Mouse (Mus musculus) c-Kit-positive CD71-negative TER-119-negative erythroid progenitor cells, embryonic 14.5 days (primary cell): ENCODE results near the gene Samd11.

Experiments used
- DNase-seq: peaks from one replicate; pipeline ENCODE4 v3.0.0-alpha.2; 2013; ENCODE audit warnings: low read depth

Gene Samd11

DNA sequence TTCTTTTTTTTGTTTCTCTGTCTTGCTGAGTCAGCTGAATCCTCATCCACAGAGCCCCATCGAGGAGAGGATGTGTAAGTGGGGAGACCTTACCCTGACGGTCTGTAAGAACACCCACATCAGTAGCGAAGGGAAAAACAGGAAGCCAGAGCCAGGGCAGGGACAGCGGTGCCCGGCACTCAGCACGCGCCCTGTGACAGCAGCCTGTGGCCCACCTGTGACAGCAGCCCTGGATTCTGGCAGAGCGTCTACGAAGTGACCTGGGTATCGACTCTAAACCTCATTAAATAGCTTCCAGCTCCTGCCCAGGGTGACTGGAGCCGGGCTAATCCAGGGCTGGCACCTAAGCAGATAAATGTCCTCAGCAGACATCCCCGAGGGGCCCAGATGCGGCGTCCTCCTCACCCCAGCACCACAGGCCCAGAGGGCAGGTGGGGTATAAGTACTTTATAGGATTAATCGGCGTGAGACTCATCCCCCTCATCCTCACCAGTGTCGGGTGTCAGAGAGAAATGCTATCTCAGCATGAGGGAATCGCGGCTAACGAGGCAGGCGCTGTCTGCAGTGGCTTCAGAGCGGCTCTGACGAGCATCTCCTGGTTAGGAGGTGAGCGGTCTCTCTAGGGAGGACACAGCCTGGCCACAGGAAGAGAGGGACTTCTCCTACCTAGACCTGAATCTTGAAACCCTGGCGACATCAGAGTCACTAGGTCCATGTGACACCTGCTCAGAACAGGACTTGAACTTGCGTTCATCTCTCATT is at the start of gene Samd11:
Gene Samd11, minus strand, starts transcription at position 580 of the 762 bp plus-strand sequence.
- DNase-seq, result no peak

DNA sequence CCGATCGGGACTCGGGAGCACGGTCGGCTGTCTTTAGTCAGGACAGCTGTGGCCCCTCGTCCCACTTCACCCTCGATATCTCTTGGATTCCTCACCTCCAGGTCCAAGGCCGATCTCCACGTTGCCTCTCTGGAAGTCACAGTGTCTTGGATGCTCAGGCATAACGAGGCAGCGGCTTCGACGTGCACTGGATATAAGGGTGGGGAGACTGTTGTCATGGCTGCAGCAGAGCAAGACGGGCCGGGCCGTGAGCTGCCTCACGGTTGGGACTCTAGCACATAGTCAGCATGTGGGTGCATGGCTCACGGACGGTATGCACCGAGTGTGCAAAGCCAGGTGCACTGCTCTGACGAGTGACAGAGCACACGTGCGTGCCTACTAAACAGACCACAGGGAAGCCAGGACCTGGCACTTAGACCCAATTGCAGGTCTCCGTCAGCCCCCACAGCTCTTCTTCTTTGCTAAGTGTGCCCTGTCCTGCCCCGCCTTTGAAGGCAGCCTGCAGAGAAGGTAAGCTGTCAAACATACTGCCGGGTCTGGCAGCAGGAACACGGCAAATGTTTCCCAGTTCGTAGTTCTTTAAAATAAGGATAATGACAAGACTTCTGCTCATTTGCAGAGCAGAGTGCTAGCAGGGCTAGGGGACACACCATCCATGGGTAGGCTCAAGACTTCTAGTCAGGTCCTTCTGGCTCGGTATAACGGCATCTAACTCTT is 938 bp downstream of the Samd11 start:
- DNase-seq, result no peak

DNA sequence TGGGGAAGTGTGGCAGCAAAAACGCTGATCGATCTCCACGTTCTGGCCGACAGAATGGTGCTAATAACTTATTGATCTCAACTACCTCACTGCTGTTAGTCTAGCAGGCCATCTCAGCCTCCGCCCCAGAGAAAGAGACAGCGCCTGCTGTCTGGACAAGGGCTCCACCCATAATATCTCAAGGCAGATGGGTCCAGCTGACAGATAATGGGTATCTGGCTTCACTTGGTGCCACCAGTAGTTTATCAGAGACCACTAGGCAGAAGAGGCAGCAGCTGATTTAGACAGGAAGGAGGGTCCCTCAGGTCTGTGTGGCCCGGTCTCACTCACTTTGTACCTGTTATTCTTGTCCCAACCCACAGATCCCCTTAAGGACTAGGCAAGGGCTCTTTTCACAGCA is 2.4 kb downstream of the Samd11 start:
- DNase-seq, result no peak

DNA sequence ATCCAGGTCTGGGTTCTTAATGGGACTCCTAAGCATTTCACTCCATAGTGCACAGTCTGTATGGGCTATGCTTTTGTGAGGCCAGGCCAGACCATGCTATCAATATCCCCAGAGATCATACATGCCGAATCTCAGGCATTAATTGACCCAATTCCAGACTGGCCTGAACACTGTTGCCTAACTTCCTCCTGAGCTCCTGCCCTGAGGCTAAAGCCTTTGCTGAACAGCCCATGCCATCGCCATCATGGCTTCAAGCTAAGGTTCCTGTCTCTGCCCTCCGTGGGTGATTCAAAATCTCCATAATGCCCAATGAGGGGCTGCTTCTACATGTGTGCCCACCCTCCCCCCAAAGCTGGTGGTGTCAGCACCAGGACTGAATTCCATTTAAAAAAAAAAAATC is 2.8 kb downstream of the Samd11 start:
- no peak for DNase-seq

- no peak for DNase-seq
Observed at GRCm38 (mm10) chr4:156252140-156252539, 3.3 kb downstream of the Samd11 start.

- DNase-seq, result no peak
Observed at GRCm38 (mm10) chr4:156251081-156251480, 4.4 kb downstream of the Samd11 start.

GRCm38 (mm10) chr4:156249567-156249966 is 5.9 kb downstream of the Samd11 start:
- no peak for DNase-seq

DNA sequence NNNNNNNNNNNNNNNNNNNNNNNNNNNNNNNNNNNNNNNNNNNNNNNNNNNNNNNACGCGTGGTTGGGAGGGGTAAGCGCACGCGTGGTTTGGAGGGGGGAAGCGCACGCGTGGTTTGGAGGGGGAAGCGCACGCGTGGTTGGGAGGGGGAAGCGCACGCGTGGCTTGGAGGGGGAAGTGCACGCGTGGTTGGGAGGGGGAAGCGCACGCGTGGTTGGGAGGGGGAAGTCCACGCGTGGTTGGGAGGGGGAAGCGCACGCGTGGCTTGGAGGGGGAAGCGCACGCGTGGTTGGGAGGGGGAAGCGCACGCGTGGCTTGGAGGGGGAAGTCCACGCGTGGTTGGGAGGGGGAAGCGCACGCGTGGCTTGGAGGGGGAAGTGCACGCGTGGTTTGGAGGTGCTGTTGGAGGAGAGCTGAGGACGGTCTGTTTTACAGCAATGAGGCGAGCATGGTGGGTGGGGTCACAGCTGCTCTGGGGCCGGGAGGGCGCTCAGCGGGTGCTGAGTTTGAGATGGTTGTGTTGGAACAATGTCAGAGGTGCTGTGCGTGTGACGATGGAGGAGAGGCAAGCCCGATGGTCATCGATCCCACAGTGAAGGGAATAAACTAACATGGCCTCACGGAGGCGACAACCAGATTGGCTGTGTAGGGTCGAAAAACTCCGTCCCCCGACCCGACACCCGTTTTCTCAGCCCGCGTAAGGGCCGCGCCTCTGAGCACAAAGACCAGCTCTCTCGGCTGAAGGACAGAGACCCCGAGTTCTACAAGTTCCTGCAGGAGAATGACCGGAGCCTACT is 18.6 kb downstream of the Samd11 start:
- DNase-seq, result no peak

GRCm38 (mm10) chr4:156235808-156236533 is 19.5 kb downstream of the Samd11 start, which contains the start of gene Noc2l:
Gene Noc2l (plus strand): TSS chr4:156236010.
- DNase-seq, result peak; percentile 86

DNA sequence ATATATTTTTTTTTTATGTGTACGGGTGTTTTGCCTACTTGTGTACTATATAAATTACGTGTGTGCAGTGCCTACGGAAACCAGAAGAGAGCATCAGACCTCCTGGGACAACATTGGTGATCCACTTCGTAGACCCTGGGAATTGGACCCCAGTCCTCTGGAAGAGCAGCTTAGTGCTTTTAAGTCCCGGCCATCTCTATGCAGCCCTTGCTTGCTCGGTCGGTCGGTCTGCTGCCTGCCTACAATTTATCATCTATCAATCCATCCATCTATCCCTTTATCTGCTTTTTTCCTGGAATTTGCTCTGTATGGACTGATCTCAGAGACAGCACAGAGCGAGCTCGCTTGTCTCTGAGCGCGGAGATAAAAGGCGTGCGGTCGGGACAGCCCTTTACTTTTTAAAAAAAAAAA is 20.1 kb downstream of the Samd11 start:
- DNase-seq, result no peak

GRCm38 (mm10) chr4:156234701-156235213 is 20.7 kb downstream of the Samd11 start, which contains the start of gene Plekhn1:
Gene Plekhn1 (minus strand): TSS chr4:156234857.
- DNase-seq, result no peak

DNA sequence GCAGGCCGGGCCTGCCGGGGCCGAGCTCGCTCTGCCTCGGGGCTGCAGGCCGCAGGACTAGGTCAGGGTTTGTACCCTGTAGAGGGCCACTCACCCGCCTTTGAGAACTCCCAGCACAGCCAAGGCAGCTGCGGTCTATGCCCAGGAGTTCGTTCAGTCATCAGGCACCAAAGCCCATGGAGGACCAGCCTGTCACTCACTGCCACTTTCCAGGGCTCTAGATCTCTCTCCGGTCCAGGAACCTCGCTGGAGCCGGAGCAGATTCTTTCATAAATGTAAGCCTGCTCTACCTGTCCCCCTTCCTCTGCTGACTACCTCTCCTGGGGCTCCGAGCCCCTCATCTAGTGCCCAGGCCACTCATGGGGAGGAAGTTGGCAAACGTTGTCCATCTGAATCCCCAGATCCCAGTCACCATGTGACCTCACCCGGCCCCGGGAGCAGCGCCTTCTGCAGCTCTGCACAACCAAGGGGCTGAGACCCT is 21.4 kb downstream of the Samd11 start:
- DNase-seq, result no peak

- no peak for DNase-seq
Observed at GRCm38 (mm10) chr4:156228393-156229024, 26.9 kb downstream of the Samd11 start.

DNA sequence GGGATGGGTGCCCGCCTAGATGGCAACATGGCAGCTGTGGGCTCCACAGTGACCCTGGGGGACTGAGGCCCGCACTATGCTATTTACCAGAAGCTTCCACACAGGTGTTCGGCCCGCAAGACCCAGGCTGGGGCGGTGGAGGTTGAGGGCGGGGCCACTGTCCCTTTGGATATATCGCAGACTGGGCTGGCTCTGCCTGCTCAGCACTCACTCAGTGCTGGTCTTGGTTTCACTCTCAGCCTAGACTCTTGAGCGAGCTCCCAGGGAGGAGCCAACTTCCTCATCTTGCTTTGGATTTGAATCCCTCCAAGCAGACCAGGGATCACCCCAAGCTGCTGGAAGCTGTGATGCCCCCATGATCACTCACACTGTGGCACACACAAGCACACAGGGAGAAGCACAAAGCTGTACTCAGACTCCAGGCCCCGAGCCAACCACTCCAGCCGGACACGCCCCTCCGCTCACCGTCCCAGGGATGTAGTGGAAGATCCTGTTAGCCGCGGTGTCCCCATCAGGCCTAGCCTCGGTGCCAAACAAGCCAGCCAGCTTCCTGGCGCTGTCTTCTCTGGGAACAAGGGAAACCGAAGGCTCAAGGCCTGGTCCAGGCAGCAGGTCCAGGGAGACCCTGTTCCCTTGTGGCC is 27.6 kb downstream of the Samd11 start:
- DNase-seq, result no peak

GRCm38 (mm10) chr4:156224276-156224675 is 31.2 kb downstream of the Samd11 start:
- no peak for DNase-seq

- DNase-seq, result no peak
Observed at GRCm38 (mm10) chr4:156219936-156220335, 35.5 kb downstream of the Samd11 start.

DNA sequence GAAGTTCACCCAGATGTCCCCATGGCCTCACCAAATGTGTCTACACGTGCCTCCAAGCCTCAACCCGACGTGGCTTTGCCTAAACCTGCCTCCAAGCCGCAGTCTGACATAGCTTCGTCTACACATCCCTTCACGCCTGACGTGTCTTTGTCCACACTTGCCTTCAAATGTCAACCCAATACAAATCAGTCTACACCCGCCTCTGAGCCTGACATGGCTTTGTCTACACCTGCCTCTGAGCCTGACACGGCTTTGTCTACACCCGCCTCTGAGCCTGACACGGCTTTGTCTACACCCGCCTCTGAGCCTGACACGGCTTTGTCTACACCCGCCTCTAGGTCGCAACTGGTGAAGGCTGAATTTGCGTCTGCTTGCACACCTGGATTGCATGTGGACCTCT is 37.6 kb downstream of the Samd11 start:
- DNase-seq, result no peak

GRCm38 (mm10) chr4:156217022-156217669 is 38.3 kb downstream of the Samd11 start:
- DNase-seq, result no peak

- DNase-seq, result no peak
Observed at GRCm38 (mm10) chr4:156216196-156216595, 39.3 kb downstream of the Samd11 start.

DNA sequence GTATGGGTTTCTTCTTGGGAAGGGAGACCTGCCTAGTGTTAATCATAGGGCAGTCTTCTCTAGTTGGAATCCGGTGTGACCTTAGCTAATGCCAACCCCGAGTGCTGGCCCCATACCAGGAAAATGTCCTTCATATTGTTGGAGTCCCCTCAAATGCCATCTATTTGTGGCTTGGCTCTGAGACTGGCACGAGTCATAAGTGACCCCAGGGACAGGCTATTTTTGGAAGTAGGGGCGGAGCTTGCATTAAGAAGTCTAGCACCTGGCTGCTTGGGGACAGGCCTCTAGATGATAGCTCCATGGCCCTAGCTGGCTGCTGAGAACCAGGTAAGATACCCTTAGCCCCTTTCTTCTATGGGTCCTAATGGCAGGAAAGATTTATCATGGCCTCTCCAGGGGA is 39.8 kb downstream of the Samd11 start, which contains the start of gene Perm1:
Gene Perm1, plus strand, starts transcription at position 220 of the 400 bp plus-strand sequence.
- no peak for DNase-seq
